Mouse (Mus musculus): Measurements from ENCODE around the gene Cacng7. TPM values are rescaled to one million over a fixed set of nuclear protein-coding genes. Genes with fewer than 3 reads are reported as not detected.

The Cacng7 gene
- polyA plus RNA-seq (2012): not detected in 2 replicates

- Histone ChIP-seq H3K27me3 (ENCODE audit: control insufficient read depth) (peaks cover 41% of the 10 kb centered on the region), H3K36me3 (ENCODE audit: control insufficient read depth) (no peaks in the 10 kb centered on the region), H3K9me3 (ENCODE audit: control insufficient read depth, low read length) (no peaks in the 10 kb centered on the region), H3K4me1 (ENCODE audit: control insufficient read depth) (no peaks in the 10 kb centered on the region), H3K4me3 (replicated peaks) (no peak within 1 kb of the TSS)
- TF ChIP-seq GATA1 (IDR thresholded peaks at IDR 0.05; ENCODE audit: low read length): no peak
- no peak for TF ChIP-seq TAL1 (IDR thresholded peaks at IDR 0.05; ENCODE audit: low read length)
Observed at GRCm38 (mm10) chr7:3332619-3333521, at the start of gene Cacng7. Gene Cacng7 (plus strand): TSS chr7:3332955.

GRCm38 (mm10) chr7:3283081-3283875 is 49.5 kb upstream of the Cacng7 start:
- H3K36me3 ChIP-seq (ENCODE audit: control insufficient read depth): no peaks in the 10 kb centered on the region
- H3K27me3 ChIP-seq (ENCODE audit: control insufficient read depth): no peaks in the 10 kb centered on the region
- no peak overlapping the region for H3K4me3 ChIP-seq (replicated peaks)
- TF ChIP-seq GATA1 (IDR thresholded peaks at IDR 0.05; ENCODE audit: low read length) (no peak), TAL1 (IDR thresholded peaks at IDR 0.05; ENCODE audit: low read length) (no peak)
- H3K9me3 ChIP-seq (ENCODE audit: control insufficient read depth, low read length): no peaks in the 10 kb centered on the region
- H3K4me1 ChIP-seq (ENCODE audit: control insufficient read depth): no peaks in the 10 kb centered on the region

GRCm38 (mm10) chr7:3284604-3285003 is 48.2 kb upstream of the Cacng7 start:
- H3K4me1 ChIP-seq (ENCODE audit: control insufficient read depth): peaks cover 8% of the 10 kb centered on the region
- H3K36me3 ChIP-seq (ENCODE audit: control insufficient read depth): no peaks in the 10 kb centered on the region
- TF ChIP-seq GATA1 (IDR thresholded peaks at IDR 0.05; ENCODE audit: low read length) (no peak), TAL1 (IDR thresholded peaks at IDR 0.05; ENCODE audit: low read length) (no peak)
- H3K27me3 ChIP-seq (ENCODE audit: control insufficient read depth): no peaks in the 10 kb centered on the region
- no peak overlapping the region for H3K4me3 ChIP-seq (replicated peaks)
- no peaks in the 10 kb centered on the region for H3K9me3 ChIP-seq (ENCODE audit: control insufficient read depth, low read length)

- Histone ChIP-seq H3K4me1 (ENCODE audit: control insufficient read depth) (peaks cover 19% of the 10 kb centered on the region), H3K27me3 (ENCODE audit: control insufficient read depth) (no peaks in the 10 kb centered on the region), H3K9me3 (ENCODE audit: control insufficient read depth, low read length) (no peaks in the 10 kb centered on the region), H3K4me3 (replicated peaks) (no peak overlapping the region), H3K36me3 (ENCODE audit: control insufficient read depth) (no peaks in the 10 kb centered on the region)
- TF ChIP-seq TAL1 (IDR thresholded peaks at IDR 0.05; ENCODE audit: low read length): no peak
- TF ChIP-seq GATA1 (IDR thresholded peaks at IDR 0.05; ENCODE audit: low read length): no peak
Observed at GRCm38 (mm10) chr7:3286036-3286435, 46.7 kb upstream of the Cacng7 start.

- Histone ChIP-seq H3K4me1 (ENCODE audit: control insufficient read depth) (peaks cover 19% of the 10 kb centered on the region), H3K36me3 (ENCODE audit: control insufficient read depth) (no peaks in the 10 kb centered on the region), H3K4me3 (replicated peaks) (no peak overlapping the region), H3K27me3 (ENCODE audit: control insufficient read depth) (no peaks in the 10 kb centered on the region), H3K9me3 (ENCODE audit: control insufficient read depth, low read length) (no peaks in the 10 kb centered on the region)
- TF ChIP-seq TAL1 (IDR thresholded peaks at IDR 0.05; ENCODE audit: low read length): no peak
- TF ChIP-seq GATA1 (IDR thresholded peaks at IDR 0.05; ENCODE audit: low read length): no peak
Observed at GRCm38 (mm10) chr7:3287186-3287585, 45.6 kb upstream of the Cacng7 start.

- Histone ChIP-seq H3K36me3 (ENCODE audit: control insufficient read depth) (no peaks in the 10 kb centered on the region), H3K4me1 (ENCODE audit: control insufficient read depth) (peaks cover 24% of the 10 kb centered on the region), H3K9me3 (ENCODE audit: control insufficient read depth, low read length) (no peaks in the 10 kb centered on the region), H3K27me3 (ENCODE audit: control insufficient read depth) (no peaks in the 10 kb centered on the region), H3K4me3 (replicated peaks) (peak within 1 kb of the TSS; percentile 51)
- TF ChIP-seq GATA1 (IDR thresholded peaks at IDR 0.05; ENCODE audit: low read length): no peak
- TF ChIP-seq TAL1 (IDR thresholded peaks at IDR 0.05; ENCODE audit: low read length): no peak
Observed at GRCm38 (mm10) chr7:3288976-3289970, 43.5 kb upstream of the Cacng7 start, which contains the start of the genes Myadm and Prkcg. Gene Myadm (plus strand): TSS chr7:3289080. Gene Prkcg (plus strand): TSS chr7:3289179.

GRCm38 (mm10) chr7:3290257-3291033 is 42.3 kb upstream of the Cacng7 start:
- TF ChIP-seq TAL1 (IDR thresholded peaks at IDR 0.05; ENCODE audit: low read length): no peak
- Histone ChIP-seq H3K4me1 (ENCODE audit: control insufficient read depth) (peaks cover 24% of the 10 kb centered on the region), H3K9me3 (ENCODE audit: control insufficient read depth, low read length) (no peaks in the 10 kb centered on the region), H3K36me3 (ENCODE audit: control insufficient read depth) (no peaks in the 10 kb centered on the region), H3K27me3 (ENCODE audit: control insufficient read depth) (no peaks in the 10 kb centered on the region), H3K4me3 (replicated peaks) (peak overlapping the region; percentile 51)

- H3K27me3 ChIP-seq (ENCODE audit: control insufficient read depth): no peaks in the 10 kb centered on the region
- no peaks in the 10 kb centered on the region for H3K36me3 ChIP-seq (ENCODE audit: control insufficient read depth)
- no peak overlapping the region for H3K4me3 ChIP-seq (replicated peaks)
- no peaks in the 10 kb centered on the region for H3K9me3 ChIP-seq (ENCODE audit: control insufficient read depth, low read length)
- H3K4me1 ChIP-seq (ENCODE audit: control insufficient read depth): peaks cover 24% of the 10 kb centered on the region
- TF ChIP-seq TAL1 (IDR thresholded peaks at IDR 0.05; ENCODE audit: low read length) (no peak), GATA1 (IDR thresholded peaks at IDR 0.05; ENCODE audit: low read length) (no peak)
Observed at GRCm38 (mm10) chr7:3291197-3291596, 41.6 kb upstream of the Cacng7 start.

Measured in erythroblast, embryonic 14.5 days (primary cell).